Mouse (Mus musculus) MEL (cell line): ENCODE data around the gene Bnip3. TPM values are rescaled to one million over a fixed set of nuclear protein-coding genes. Genes with fewer than 3 reads are reported as not detected.

Source experiments
- DNase-seq: peaks from one replicate; pipeline ENCODE4 v3.0.0; 2011; ENCODE audit warnings: low read depth, low spot score
- H3K27ac ChIP-seq: 2 replicates; pipeline ENCODE4 v1.5.1; 2012; ENCODE audit warnings: low read depth, mild to moderate bottlenecking, control low read depth, low read length, moderate library complexity; ENCODE audit not compliant: control insufficient read depth
- H3K27me3 ChIP-seq, 2 experiments: fragments of 150-350 bp in 1 of 2; sonication (generic) in 1 of 2; 2 replicates each; pipeline ENCODE4 v1.6.1; 2012; ENCODE audit warnings: low read length in 2 of 2, mild to moderate bottlenecking in 2 of 2, improper control_type of control experiment in 1 of 2, moderate library complexity in 1 of 2; ENCODE audit not compliant: insufficient read depth in 2 of 2, control insufficient read depth in 1 of 2
- H3K36me3 ChIP-seq, 2 experiments: 2 replicates each; pipeline ENCODE4 v1.6.1; 2012 to 2014; ENCODE audit warnings: low read length in 2 of 2, improper control_type of control experiment in 1 of 2, inconsistent platforms in 1 of 2, mild to moderate bottlenecking in 1 of 2; ENCODE audit not compliant: insufficient read depth in 2 of 2, control insufficient read depth in 1 of 2
- H3K4me1 ChIP-seq, 2 experiments: fragments of 150-350 bp in 1 of 2; sonication (generic) in 1 of 2; 2 replicates each; pipeline ENCODE4 v1.6.1; 2012; ENCODE audit warnings: low read length in 2 of 2, improper control_type of control experiment in 1 of 2, mild to moderate bottlenecking in 1 of 2; ENCODE audit not compliant: insufficient read depth in 2 of 2, control insufficient read depth in 1 of 2
- H3K4me3 ChIP-seq, 2 experiments: fragments of 150-350 bp in 1 of 2; sonication (generic) in 1 of 2; 2 replicates each; pipeline ENCODE4 v1.5.1; 2012; ENCODE audit warnings: low read depth in 2 of 2, low read length in 2 of 2, mild to moderate bottlenecking in 2 of 2, moderate library complexity in 2 of 2, control low read depth in 1 of 2, improper control_type of control experiment in 1 of 2; ENCODE audit not compliant: control insufficient read depth in 1 of 2, insufficient read depth in 1 of 2
- H3K79me2 ChIP-seq: 2 replicates; pipeline ENCODE4 v1.6.1; 2012; ENCODE audit warnings: mild to moderate bottlenecking, low read length, moderate library complexity; ENCODE audit not compliant: control insufficient read depth, poor library complexity, insufficient read depth
- H3K9ac ChIP-seq: 2 replicates; pipeline ENCODE4 v1.6.1; 2012; ENCODE audit warnings: low read depth, mild to moderate bottlenecking, control low read depth, low read length, moderate library complexity; ENCODE audit not compliant: control insufficient read depth, poor library complexity, severe bottlenecking
- H3K9me3 ChIP-seq: fragments of 150-350 bp; sonication (generic); replicated peaks from 2 replicates; pipeline ENCODE4 v1.6.1; 2012; ENCODE audit warnings: mild to moderate bottlenecking, low read length, improper control_type of control experiment, moderate library complexity; ENCODE audit not compliant: insufficient read depth
- BHLHE40 ChIP-seq: IDR thresholded peaks from 2 replicates; pipeline ENCODE4 v1.6.1; 2012; ENCODE audit warnings: low read depth, mild to moderate bottlenecking, inconsistent platforms, low read length, improper control_type of control experiment, borderline replicate concordance
- CHD1 ChIP-seq: IDR thresholded peaks from 2 replicates; pipeline ENCODE4 v1.6.1; 2012; ENCODE audit warnings: low read depth, mild to moderate bottlenecking, inconsistent platforms, low read length, improper control_type of control experiment
- CHD2 ChIP-seq: IDR thresholded peaks from 2 replicates; pipeline ENCODE4 v1.6.1; 2011; ENCODE audit warnings: low read length, improper control_type of control experiment
- CTCF ChIP-seq, 3 experiments: IDR thresholded peaks in 2 of 3; conservative IDR thresholded peaks in 1 of 3; 2 replicates each; pipeline ENCODE4 v1.5.1; 2011 to 2012; ENCODE audit warnings: low read length in 3 of 3, low read depth in 2 of 3, mild to moderate bottlenecking in 2 of 3, improper control_type of control experiment in 1 of 3, inconsistent platforms in 1 of 3, mixed read lengths in 1 of 3, moderate library complexity in 1 of 3; ENCODE audit not compliant: control insufficient read depth in 1 of 3, insufficient read depth in 1 of 3, poor library complexity in 1 of 3, severe bottlenecking in 1 of 3
- ELF1 ChIP-seq: IDR thresholded peaks from 2 replicates; pipeline ENCODE4 v1.6.1; 2014; ENCODE audit warnings: low read depth, mild to moderate bottlenecking, inconsistent platforms, low read length, improper control_type of control experiment, moderate library complexity
- EP300 ChIP-seq, 2 experiments: IDR thresholded peaks; 2 replicates each; pipeline ENCODE4 v1.6.1; 2011; ENCODE audit warnings: improper control_type of control experiment in 2 of 2, low read length in 2 of 2, low read depth in 1 of 2, mild to moderate bottlenecking in 1 of 2
- ETS1 ChIP-seq: IDR thresholded peaks from 2 replicates; pipeline ENCODE4 v1.6.1; 2012; ENCODE audit warnings: low read depth, mild to moderate bottlenecking, inconsistent platforms, low read length, improper control_type of control experiment, moderate library complexity
- GABPA ChIP-seq: IDR thresholded peaks from 2 replicates; pipeline ENCODE4 v1.6.1; 2012; ENCODE audit warnings: low read depth, mild to moderate bottlenecking, inconsistent platforms, low read length, improper control_type of control experiment, moderate library complexity
- GATA1 ChIP-seq: IDR thresholded peaks from 2 replicates; pipeline ENCODE4 v1.6.1; 2011; ENCODE audit warnings: low read depth, low read length, improper control_type of control experiment
- MAX ChIP-seq: IDR thresholded peaks from 2 replicates; pipeline ENCODE4 v1.6.1; 2011; ENCODE audit warnings: low read length, improper control_type of control experiment
- MAZ ChIP-seq: IDR thresholded peaks from 2 replicates; pipeline ENCODE4 v1.6.1; 2012; ENCODE audit warnings: low read depth, mild to moderate bottlenecking, inconsistent platforms, low read length, improper control_type of control experiment
- MEF2A ChIP-seq: IDR thresholded peaks from 2 replicates; pipeline ENCODE4 v1.6.1; 2014; ENCODE audit warnings: low read depth, mild to moderate bottlenecking, inconsistent platforms, low read length, improper control_type of control experiment; ENCODE audit not compliant: poor library complexity, insufficient replicate concordance, severe bottlenecking; ENCODE audit errors: extremely low read depth
- MXI1 ChIP-seq: IDR thresholded peaks from 2 replicates; pipeline ENCODE4 v1.6.1; 2011; ENCODE audit warnings: mild to moderate bottlenecking, low read depth, low read length, improper control_type of control experiment
- MYC ChIP-seq: IDR thresholded peaks from 2 replicates; pipeline ENCODE4 v1.6.1; 2011; ENCODE audit warnings: low read depth, mild to moderate bottlenecking, low read length, improper control_type of control experiment, moderate library complexity
- NELFE ChIP-seq: IDR thresholded peaks from 2 replicates; pipeline ENCODE4 v1.6.1; 2011; ENCODE audit warnings: low read depth, low read length, improper control_type of control experiment
- POLR2A ChIP-seq, 2 experiments: IDR thresholded peaks; 2 replicates each; pipeline ENCODE4 v1.6.1; 2011 to 2012; ENCODE audit warnings: low read length in 2 of 2, mild to moderate bottlenecking in 2 of 2, control low read depth in 1 of 2, improper control_type of control experiment in 1 of 2, low read depth in 1 of 2, moderate library complexity in 1 of 2; ENCODE audit not compliant: control insufficient read depth in 1 of 2, insufficient read depth in 1 of 2, poor library complexity in 1 of 2
- POLR2AphosphoS2 ChIP-seq: IDR thresholded peaks from 2 replicates; pipeline ENCODE4 v1.6.1; 2011; ENCODE audit warnings: low read length, improper control_type of control experiment
- RAD21 ChIP-seq: IDR thresholded peaks from 2 replicates; pipeline ENCODE4 v1.6.1; 2011; ENCODE audit warnings: mild to moderate bottlenecking, low read depth, low read length, improper control_type of control experiment
- SIN3A ChIP-seq: IDR thresholded peaks from 2 replicates; pipeline ENCODE4 v1.6.1; 2012; ENCODE audit warnings: low read length, improper control_type of control experiment, inconsistent platforms
- SMC3 ChIP-seq: IDR thresholded peaks from 2 replicates; pipeline ENCODE4 v1.6.1; 2011; ENCODE audit warnings: low read depth, low read length, improper control_type of control experiment
- TBP ChIP-seq: IDR thresholded peaks from 2 replicates; pipeline ENCODE4 v1.8.0; 2011; ENCODE audit warnings: low read depth, low read length, improper control_type of control experiment
- TCF12 ChIP-seq: IDR thresholded peaks from 2 replicates; pipeline ENCODE4 v1.6.1; 2014; ENCODE audit warnings: low read depth, mild to moderate bottlenecking, inconsistent platforms, low read length, improper control_type of control experiment, moderate library complexity
- USF2 ChIP-seq, 2 experiments: IDR thresholded peaks; 2 replicates each; pipeline ENCODE4 v1.6.1; 2011 to 2012; ENCODE audit warnings: improper control_type of control experiment in 2 of 2, low read length in 2 of 2, borderline replicate concordance in 1 of 2, inconsistent platforms in 1 of 2, low read depth in 1 of 2, mild to moderate bottlenecking in 1 of 2; ENCODE audit not compliant: insufficient read depth in 1 of 2
- ZC3H11A ChIP-seq: IDR thresholded peaks from 2 replicates; pipeline ENCODE4 v1.6.1; 2012; ENCODE audit warnings: low read depth, mild to moderate bottlenecking, inconsistent platforms, low read length, improper control_type of control experiment
- ZKSCAN1 ChIP-seq: IDR thresholded peaks from 2 replicates; pipeline ENCODE4 v1.6.1; 2012; ENCODE audit warnings: low read depth, mild to moderate bottlenecking, inconsistent platforms, low read length, improper control_type of control experiment, moderate library complexity
- ZMIZ1 ChIP-seq: IDR thresholded peaks from 2 replicates; pipeline ENCODE4 v1.6.1; 2012; ENCODE audit warnings: low read depth, mild to moderate bottlenecking, inconsistent platforms, low read length, improper control_type of control experiment, moderate library complexity
- polyA plus RNA-seq, 2 experiments: library from polyadenylated mRNA; stranded (reverse) in 1 of 2; unstranded in 1 of 2; fragments of >175 nt in 1 of 2; fragments of >200 nt in 1 of 2; gene quantifications; 2 replicates each; pipeline versions ENCODE4 v1.2.1 to v1.2.4; 2012; ENCODE audit warnings: low replicate concordance in 2 of 2, low read depth in 1 of 2; ENCODE audit not compliant: insufficient read length in 2 of 2, insufficient read depth in 1 of 2, missing spikeins in 1 of 2
- total RNA-seq: library from RNA; depleted of rRNA; stranded (reverse); fragments of 300-350 nt; gene quantifications from 2 replicates; pipeline ENCODE4 v1.2.3, GENCODE M21; 2012

Gene Bnip3
- total and polyA plus RNA-seq, 3 experiments: 37.0 to 135 TPM; not detected in 1

DNA sequence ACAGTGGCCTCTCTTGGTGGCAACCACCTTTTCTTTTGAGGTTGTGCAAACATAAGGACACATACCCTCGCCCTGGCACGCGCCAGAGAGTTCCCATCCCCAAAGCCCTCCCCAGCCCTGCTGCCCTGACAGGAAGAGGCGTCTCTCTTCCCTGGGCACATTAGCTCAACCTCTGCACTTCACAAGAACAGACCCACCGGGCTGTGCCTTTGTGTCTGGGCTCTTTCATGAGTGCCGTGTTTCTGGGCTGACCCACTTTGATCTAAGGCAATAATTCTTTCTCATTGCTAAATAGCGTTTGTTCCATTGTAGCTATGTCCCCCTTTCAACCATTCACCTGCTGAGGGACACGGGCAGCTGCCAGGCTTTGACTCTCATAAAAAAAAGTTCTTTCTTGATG, 39.0 kb upstream of the Bnip3 start:
- H3K27ac ChIP-seq: no peak overlapping the region
- no peaks in the 10 kb centered on the region for H3K9me3 ChIP-seq
- no peak overlapping the region for H3K4me3 ChIP-seq
- DNase-seq: no peak
- no peak overlapping the region for H3K9ac ChIP-seq
- H3K27me3 ChIP-seq: no peaks in the 10 kb centered on the region
- H3K79me2 ChIP-seq: no peaks in the 10 kb centered on the region
- H3K36me3 ChIP-seq: no peaks in the 10 kb centered on the region
- H3K4me1 ChIP-seq: no peaks in the 10 kb centered on the region
- no peak for TF ChIP-seq ZMIZ1
- TF ChIP-seq USF2 (IDR thresholded peaks at IDR 0.05; ENCODE audit: borderline replicate concordance in 1 of 2, insufficient read depth in 1 of 2, low read depth in 1 of 2, low read length in 2 of 2): no peak
- no peak for TF ChIP-seq EP300 (IDR thresholded peaks at IDR 0.05; ENCODE audit: low read depth in 1 of 2, low read length in 2 of 2)
- no peak for TF ChIP-seq SMC3
- no peak for TF ChIP-seq BHLHE40
- TF ChIP-seq ELF1: no peak
- no peak for TF ChIP-seq MAX
- no peak for TF ChIP-seq CHD2
- no peak for TF ChIP-seq ZKSCAN1
- no peak for TF ChIP-seq GABPA
- no peak for TF ChIP-seq CHD1
- TF ChIP-seq, all 39 proteins: peak for 0

DNA sequence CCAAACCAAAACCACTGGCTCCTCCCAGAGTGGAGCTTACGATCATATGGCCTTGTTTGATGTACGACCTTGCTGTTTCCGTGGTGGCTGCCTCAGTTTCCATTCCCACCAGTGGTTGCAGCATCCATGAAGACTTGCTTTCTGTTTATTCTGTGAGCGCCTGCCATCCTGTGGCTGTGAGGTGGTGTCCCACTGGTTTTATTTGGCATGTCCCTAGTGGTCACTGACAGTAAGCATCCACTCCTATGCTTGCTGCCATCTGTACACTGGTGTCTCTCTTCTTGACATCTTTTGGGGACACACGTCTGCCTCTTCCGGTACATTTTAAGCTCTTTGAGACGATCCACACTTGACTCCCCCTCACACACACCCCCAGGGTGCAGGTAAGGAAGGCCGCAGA, 38.4 kb upstream of the Bnip3 start:
- no peak for DNase-seq
- no peaks in the 10 kb centered on the region for H3K27me3 ChIP-seq
- no peaks in the 10 kb centered on the region for H3K36me3 ChIP-seq
- H3K9me3 ChIP-seq: no peaks in the 10 kb centered on the region
- TF ChIP-seq ELF1 (no peak), MEF2A (no peak), TCF12 (no peak), ETS1 (no peak), MAZ (no peak), GABPA (no peak), TBP (no peak)
- H3K9ac ChIP-seq: no peak overlapping the region
- H3K4me1 ChIP-seq: no peaks in the 10 kb centered on the region
- H3K79me2 ChIP-seq: no peaks in the 10 kb centered on the region
- H3K4me3 ChIP-seq: no peak overlapping the region
- H3K27ac ChIP-seq: no peak overlapping the region

DNA sequence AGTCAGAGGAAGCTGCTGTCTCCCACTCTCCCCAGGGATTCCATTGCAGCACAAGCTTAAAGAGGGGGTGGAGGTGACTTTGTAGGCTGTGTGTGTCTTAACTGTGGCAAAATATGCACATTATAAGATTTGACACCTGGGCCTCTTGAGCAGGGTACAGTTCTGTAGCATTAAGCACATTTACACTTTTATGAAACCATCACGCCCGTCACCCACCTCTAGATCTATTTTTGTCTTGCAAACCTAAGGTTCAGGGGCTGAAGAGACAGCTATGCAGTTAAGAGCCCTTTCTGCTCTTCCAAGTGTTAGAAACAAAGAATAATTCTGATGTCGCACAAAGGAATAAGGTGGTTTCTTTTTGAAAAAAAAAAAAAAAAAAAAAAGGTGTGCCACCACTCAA, 36.3 kb upstream of the Bnip3 start:
- Histone ChIP-seq H3K4me3 (no peak overlapping the region), H3K79me2 (no peaks in the 10 kb centered on the region), H3K36me3 (no peaks in the 10 kb centered on the region), H3K9me3 (no peaks in the 10 kb centered on the region), H3K27me3 (no peaks in the 10 kb centered on the region), H3K9ac (no peak overlapping the region), H3K4me1 (no peaks in the 10 kb centered on the region), H3K27ac (no peak overlapping the region)
- no peak for TF ChIP-seq RAD21
- TF ChIP-seq GATA1: no peak
- no peak for TF ChIP-seq CHD2
- no peak for TF ChIP-seq MAX
- TF ChIP-seq MYC: no peak
- no peak for TF ChIP-seq CHD1
- TF ChIP-seq MXI1: no peak
- no peak for TF ChIP-seq USF2 (IDR thresholded peaks at IDR 0.05; ENCODE audit: borderline replicate concordance in 1 of 2, insufficient read depth in 1 of 2, low read depth in 1 of 2, low read length in 2 of 2)
- TF ChIP-seq SIN3A: no peak
- TF ChIP-seq TBP: no peak
- no peak for TF ChIP-seq NELFE
- no peak for TF ChIP-seq ZC3H11A
- TF ChIP-seq MEF2A: no peak
- TF ChIP-seq POLR2AphosphoS2: no peak
- TF ChIP-seq POLR2A (IDR thresholded peaks at IDR 0.05; ENCODE audit: control insufficient read depth in 1 of 2, insufficient read depth in 1 of 2, low read depth in 1 of 2, low read length in 2 of 2, poor library complexity in 1 of 2): no peak
- TF ChIP-seq CTCF (IDR thresholded peaks at IDR 0.05 in 2 of 3, conservative IDR thresholded peaks at IDR 0.05 in 1 of 3; ENCODE audit: control insufficient read depth in 1 of 3, insufficient read depth in 1 of 3, low read depth in 2 of 3, low read length in 3 of 3, poor library complexity in 1 of 3, severe bottlenecking in 1 of 3): no peak
- TF ChIP-seq ELF1: no peak
- DNase-seq: no peak
